Mouse (Mus musculus): ENCODE measurements around the gene Ift27. TPM values are rescaled to one million over a fixed set of nuclear protein-coding genes. Genes with fewer than 3 reads are reported as not detected.

The Ift27 gene
- polyA plus RNA-seq, 1 experiment from 2014 or later: 148 TPM

DNA sequence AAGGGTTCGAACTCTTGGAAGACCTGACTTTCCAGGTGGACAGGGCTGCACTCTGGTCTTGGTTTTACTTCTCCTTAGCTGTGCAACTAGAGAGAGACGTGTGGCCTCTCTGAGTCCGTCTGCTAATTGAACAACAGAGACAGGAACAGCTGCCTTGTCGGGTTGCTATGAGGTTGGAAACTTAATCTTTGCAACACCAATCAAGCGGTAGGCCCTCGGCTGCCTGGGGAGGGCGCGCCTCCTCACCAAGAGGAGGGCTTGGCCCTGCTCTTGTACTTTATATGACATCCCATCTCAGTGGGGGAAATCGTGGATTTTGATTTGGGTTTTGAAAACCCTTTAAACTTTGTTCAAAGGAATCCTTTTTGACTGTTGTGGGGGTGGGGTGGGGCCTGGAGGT is 12.0 kb downstream of the Ift27 start:
- H3K4me3 ChIP-seq (ENCODE audit: low read depth, low read length): no peak overlapping the region
- no peaks in the 10 kb centered on the region for H3K4me1 ChIP-seq (ENCODE audit: control insufficient read depth, insufficient read depth, low read length)
- H3K27me3 ChIP-seq (ENCODE audit: control insufficient read depth, insufficient read depth, low read length): no peaks in the 10 kb centered on the region
- H3K9ac ChIP-seq (ENCODE audit: low read length): no peak overlapping the region
- no peak overlapping the region for H3K27ac ChIP-seq (ENCODE audit: low read depth, low read length)
- no peak for ATAC-seq (ENCODE audit: low FRiP score)
- no peak for DNase-seq (ENCODE audit: low spot score, missing footprints)
- no peaks in the 10 kb centered on the region for H3K9me3 ChIP-seq (ENCODE audit: control insufficient read depth, low read length)
- no peak overlapping the region for H3K4me2 ChIP-seq
- WGBS: 86% methylated on average over 9 of the region's 9 CpGs
- H3K36me3 ChIP-seq (ENCODE audit: control insufficient read depth, insufficient read depth, low read length): peaks cover 2% of the 10 kb centered on the region; the same call in 1 of the 2 replicates

DNA sequence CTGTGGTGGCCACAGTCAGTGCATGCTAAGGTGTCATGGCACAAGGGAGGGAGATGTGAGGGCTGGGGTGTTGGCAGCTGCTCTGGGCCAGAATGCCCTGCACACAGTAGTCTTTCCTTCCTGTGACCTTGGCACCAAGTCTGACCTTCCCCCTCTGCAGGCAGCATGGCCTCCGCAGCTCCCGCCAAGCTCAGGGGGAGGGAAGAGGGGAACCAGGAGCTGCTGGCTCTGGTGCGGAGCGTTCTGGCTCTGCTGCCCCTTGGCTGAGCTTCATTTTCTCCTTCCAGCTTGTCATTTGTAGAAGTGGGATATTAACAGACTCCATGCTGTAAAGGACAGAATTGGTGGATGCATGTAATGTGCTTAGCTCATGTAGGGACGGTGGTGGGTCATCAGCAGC is 15.6 kb downstream of the Ift27 start:
- no peak overlapping the region for H3K4me3 ChIP-seq (ENCODE audit: low read depth, low read length)
- no peak overlapping the region for H3K4me2 ChIP-seq
- no peak overlapping the region for H3K9ac ChIP-seq (ENCODE audit: low read length)
- WGBS: 77% methylated on average over 5 of the region's 5 CpGs
- ATAC-seq (ENCODE audit: low FRiP score) (no peak), DNase-seq (ENCODE audit: low spot score, missing footprints) (no peak)
- H3K36me3 ChIP-seq (ENCODE audit: control insufficient read depth, insufficient read depth, low read length): no peaks in the 10 kb centered on the region; the same call in 1 of the 2 replicates
- H3K9me3 ChIP-seq (ENCODE audit: control insufficient read depth, low read length): no peaks in the 10 kb centered on the region
- no peaks in the 10 kb centered on the region for H3K27me3 ChIP-seq (ENCODE audit: control insufficient read depth, insufficient read depth, low read length)
- no peaks in the 10 kb centered on the region for H3K4me1 ChIP-seq (ENCODE audit: control insufficient read depth, insufficient read depth, low read length)
- no peak overlapping the region for H3K27ac ChIP-seq (ENCODE audit: low read depth, low read length)

- DNase-seq (ENCODE audit: low spot score, missing footprints) (no peak), ATAC-seq (ENCODE audit: low FRiP score) (no peak)
- no peaks in the 10 kb centered on the region for H3K9me3 ChIP-seq (ENCODE audit: control insufficient read depth, low read length)
- no peak overlapping the region for H3K27ac ChIP-seq (ENCODE audit: low read depth, low read length)
- H3K4me2 ChIP-seq: no peak overlapping the region
- no peaks in the 10 kb centered on the region; the same call in 1 of the 2 replicates for H3K36me3 ChIP-seq (ENCODE audit: control insufficient read depth, insufficient read depth, low read length)
- H3K4me3 ChIP-seq (ENCODE audit: low read depth, low read length): no peak overlapping the region
- no peak overlapping the region for H3K9ac ChIP-seq (ENCODE audit: low read length)
- peaks cover 2% of the 10 kb centered on the region; the same call in 1 of the 2 replicates for H3K4me1 ChIP-seq (ENCODE audit: control insufficient read depth, insufficient read depth, low read length)
- no peaks in the 10 kb centered on the region for H3K27me3 ChIP-seq (ENCODE audit: control insufficient read depth, insufficient read depth, low read length)
- 82% methylated on average over 4 of the region's 4 CpGs for WGBS
These were observed 16.1 kb downstream of the Ift27 start for GRCm38 (mm10) chr15:78157824-78158223.

- H3K27me3 ChIP-seq (ENCODE audit: control insufficient read depth, insufficient read depth, low read length): no peaks in the 10 kb centered on the region
- H3K9ac ChIP-seq (ENCODE audit: low read length): no peak overlapping the region
- 87% methylated on average over 8 of the region's 8 CpGs for WGBS
- no peak overlapping the region for H3K4me3 ChIP-seq (ENCODE audit: low read depth, low read length)
- no peak for DNase-seq (ENCODE audit: low spot score, missing footprints)
- no peak for ATAC-seq (ENCODE audit: low FRiP score)
- peaks cover 2% of the 10 kb centered on the region; the same call in 1 of the 2 replicates for H3K4me1 ChIP-seq (ENCODE audit: control insufficient read depth, insufficient read depth, low read length)
- no peaks in the 10 kb centered on the region; the same call in 1 of the 2 replicates for H3K36me3 ChIP-seq (ENCODE audit: control insufficient read depth, insufficient read depth, low read length)
- H3K9me3 ChIP-seq (ENCODE audit: control insufficient read depth, low read length): no peaks in the 10 kb centered on the region
- no peak overlapping the region for H3K4me2 ChIP-seq
- H3K27ac ChIP-seq (ENCODE audit: low read depth, low read length): no peak overlapping the region
These were observed 16.6 kb downstream of the Ift27 start for GRCm38 (mm10) chr15:78157330-78157729.

- DNase-seq (ENCODE audit: low spot score, missing footprints): no peak
- H3K27ac ChIP-seq (ENCODE audit: low read depth, low read length): no peak overlapping the region
- no peak overlapping the region for H3K4me3 ChIP-seq (ENCODE audit: low read depth, low read length)
- no peak for ATAC-seq (ENCODE audit: low FRiP score)
- no peaks in the 10 kb centered on the region; the same call in 1 of the 2 replicates for H3K36me3 ChIP-seq (ENCODE audit: control insufficient read depth, insufficient read depth, low read length)
- WGBS: 92% methylated on average over 6 of the region's 6 CpGs
- H3K27me3 ChIP-seq (ENCODE audit: control insufficient read depth, insufficient read depth, low read length): no peaks in the 10 kb centered on the region
- peaks cover 2% of the 10 kb centered on the region; the same call in 1 of the 2 replicates for H3K4me1 ChIP-seq (ENCODE audit: control insufficient read depth, insufficient read depth, low read length)
- H3K4me2 ChIP-seq: no peak overlapping the region
- no peak overlapping the region for H3K9ac ChIP-seq (ENCODE audit: low read length)
- H3K9me3 ChIP-seq (ENCODE audit: control insufficient read depth, low read length): no peaks in the 10 kb centered on the region
These were observed 18.5 kb downstream of the Ift27 start for GRCm38 (mm10) chr15:78155421-78155820.

DNA sequence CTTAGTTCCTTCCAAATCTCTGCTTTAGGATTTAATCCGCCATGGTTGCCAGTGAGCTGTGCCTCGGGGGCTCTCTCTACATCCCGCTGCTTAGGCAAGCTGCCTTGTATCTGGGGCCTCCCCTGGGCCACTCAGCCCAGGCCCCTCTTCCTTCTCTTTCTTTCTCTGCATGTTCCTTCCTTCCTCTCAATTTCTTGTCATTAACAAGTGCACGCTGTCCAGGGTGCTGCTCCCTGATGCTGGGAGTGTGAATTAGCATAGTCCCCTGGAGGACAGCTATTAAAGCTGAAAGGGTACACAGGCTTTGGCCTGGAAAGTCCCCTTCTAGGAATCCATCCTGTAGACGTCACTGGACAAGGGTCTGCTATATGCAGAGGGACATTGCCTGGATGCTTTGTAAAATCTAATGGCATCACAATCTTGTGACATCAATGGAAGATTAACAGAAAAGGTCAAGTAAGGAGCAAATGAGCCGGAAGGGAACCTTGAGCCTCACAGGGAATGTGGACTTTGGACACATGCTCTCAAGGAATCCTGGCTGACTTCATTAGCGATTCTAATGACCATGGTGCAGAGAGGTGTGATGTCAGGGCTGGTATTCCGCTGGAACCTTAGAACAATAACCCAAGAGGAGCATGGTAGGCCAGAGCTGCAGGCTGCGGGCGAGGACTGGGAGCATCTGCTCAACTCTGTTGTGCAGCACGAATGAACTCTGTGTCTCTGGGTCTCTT is 20.7 kb downstream of the Ift27 start:
- H3K27me3 ChIP-seq (ENCODE audit: control insufficient read depth, insufficient read depth, low read length): no peaks in the 10 kb centered on the region
- ATAC-seq (ENCODE audit: low FRiP score) (no peak), DNase-seq (ENCODE audit: low spot score, missing footprints) (no peak)
- 41% methylated on average over 11 of the region's 11 CpGs for WGBS
- no peak overlapping the region for H3K4me3 ChIP-seq (ENCODE audit: low read depth, low read length)
- no peak overlapping the region for H3K27ac ChIP-seq (ENCODE audit: low read depth, low read length)
- H3K4me1 ChIP-seq (ENCODE audit: control insufficient read depth, insufficient read depth, low read length): peaks cover 2% of the 10 kb centered on the region; the same call in 1 of the 2 replicates
- no peak overlapping the region for H3K4me2 ChIP-seq
- no peak overlapping the region for H3K9ac ChIP-seq (ENCODE audit: low read length)
- H3K36me3 ChIP-seq (ENCODE audit: control insufficient read depth, insufficient read depth, low read length): no peaks in the 10 kb centered on the region
- H3K9me3 ChIP-seq (ENCODE audit: control insufficient read depth, low read length): no peaks in the 10 kb centered on the region

DNA sequence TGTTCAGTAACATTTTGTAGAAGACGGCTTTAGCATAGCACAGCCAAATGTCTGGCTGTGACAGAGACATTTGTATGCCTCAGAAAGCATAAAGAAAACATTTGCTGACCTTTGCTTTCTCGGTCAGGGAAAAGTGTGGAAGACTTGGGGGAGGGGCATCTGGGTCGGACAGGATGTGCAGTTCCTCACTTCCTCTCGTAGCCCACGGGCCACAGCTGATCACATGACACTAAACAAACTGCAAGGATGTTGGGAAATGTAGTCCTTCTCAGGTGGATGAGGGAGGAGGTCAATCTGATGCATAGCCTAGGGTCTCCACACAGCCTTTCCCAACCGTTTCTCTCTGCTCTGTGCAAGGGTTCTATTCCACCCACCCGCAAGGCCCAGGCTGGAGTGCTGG is 25.3 kb downstream of the Ift27 start:
- H3K9me3 ChIP-seq (ENCODE audit: control insufficient read depth, low read length): no peaks in the 10 kb centered on the region
- H3K4me1 ChIP-seq (ENCODE audit: control insufficient read depth, insufficient read depth, low read length): peaks cover 2% of the 10 kb centered on the region; the same call in 1 of the 2 replicates
- H3K9ac ChIP-seq (ENCODE audit: low read length): no peak overlapping the region
- DNase-seq (ENCODE audit: low spot score, missing footprints) (no peak), ATAC-seq (ENCODE audit: low FRiP score) (no peak)
- no peak overlapping the region for H3K4me3 ChIP-seq (ENCODE audit: low read depth, low read length)
- 82% methylated on average over 7 of the region's 7 CpGs for WGBS
- no peak overlapping the region for H3K4me2 ChIP-seq
- H3K36me3 ChIP-seq (ENCODE audit: control insufficient read depth, insufficient read depth, low read length): no peaks in the 10 kb centered on the region
- no peaks in the 10 kb centered on the region for H3K27me3 ChIP-seq (ENCODE audit: control insufficient read depth, insufficient read depth, low read length)
- no peak overlapping the region for H3K27ac ChIP-seq (ENCODE audit: low read depth, low read length)

DNA sequence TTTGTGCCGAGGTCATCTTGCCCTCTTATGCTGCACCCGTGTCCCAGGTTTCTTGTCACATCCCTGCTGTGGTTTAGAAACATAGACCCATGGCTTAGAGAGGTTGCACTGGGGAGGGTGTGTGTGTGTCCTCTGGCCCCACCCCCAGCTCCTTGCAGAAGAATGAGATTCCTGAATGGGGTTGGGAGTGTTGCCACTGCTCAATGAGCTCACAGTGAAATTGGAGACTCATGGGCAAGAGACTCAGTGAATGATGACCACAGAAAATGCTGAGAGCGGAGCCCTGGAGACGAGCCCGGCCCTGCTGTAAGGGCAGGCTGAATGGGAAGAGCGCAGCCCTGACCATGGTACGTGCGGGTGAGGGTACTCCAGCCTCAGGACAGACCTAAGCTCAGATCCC is 33.7 kb downstream of the Ift27 start:
- no peak for ATAC-seq (ENCODE audit: low FRiP score)
- Histone ChIP-seq H3K9me3 (ENCODE audit: control insufficient read depth, low read length) (no peaks in the 10 kb centered on the region), H3K9ac (ENCODE audit: low read length) (no peak overlapping the region), H3K4me1 (ENCODE audit: control insufficient read depth, insufficient read depth, low read length) (no peaks in the 10 kb centered on the region), H3K36me3 (ENCODE audit: control insufficient read depth, insufficient read depth, low read length) (no peaks in the 10 kb centered on the region), H3K27ac (ENCODE audit: low read depth, low read length) (no peak overlapping the region), H3K4me3 (ENCODE audit: low read depth, low read length) (no peak overlapping the region), H3K27me3 (ENCODE audit: control insufficient read depth, insufficient read depth, low read length) (no peaks in the 10 kb centered on the region), H3K4me2 (no peak overlapping the region)
- no peak for DNase-seq (ENCODE audit: low spot score, missing footprints)
- WGBS: 53% methylated on average over 8 of the region's 8 CpGs

- H3K27ac ChIP-seq (ENCODE audit: low read depth, low read length): no peak overlapping the region
These were observed 39.3 kb downstream of the Ift27 start for GRCm38 (mm10) chr15:78134606-78135005.

More at GRCm38 (mm10) chr15:78134606-78135005, 39.3 kb downstream of the Ift27 start:
- no peak overlapping the region for H3K9ac ChIP-seq (ENCODE audit: low read length)
- no peak overlapping the region for H3K4me3 ChIP-seq (ENCODE audit: low read depth, low read length)
- H3K4me2 ChIP-seq: no peak overlapping the region
- H3K36me3 ChIP-seq (ENCODE audit: control insufficient read depth, insufficient read depth, low read length): no peaks in the 10 kb centered on the region
- no peak for DNase-seq (ENCODE audit: low spot score, missing footprints)
- ATAC-seq (ENCODE audit: low FRiP score): no peak
- no peaks in the 10 kb centered on the region for H3K27me3 ChIP-seq (ENCODE audit: control insufficient read depth, insufficient read depth, low read length)
- H3K9me3 ChIP-seq (ENCODE audit: control insufficient read depth, low read length): no peaks in the 10 kb centered on the region
- H3K4me1 ChIP-seq (ENCODE audit: control insufficient read depth, insufficient read depth, low read length): peaks cover 5% of the 10 kb centered on the region; the same call in 1 of the 2 replicates
- WGBS: 33% methylated on average over 6 of the region's 6 CpGs

Measured in midbrain, embryonic 11.5 days (tissue).